Mouse (Mus musculus): ENCODE measurements around the gene Serpina9.

GRCm38 (mm10) chr12:103961716-103962115 lies 51.8 kb downstream of the Serpina9 start:
- no peak for TF ChIP-seq CHD2 (IDR thresholded peaks at IDR 0.05; ENCODE audit: low read depth, low read length)
- no peak for TF ChIP-seq ZNF384 (IDR thresholded peaks at IDR 0.05; ENCODE audit: low read depth, low read length)

Data from ES-E14 (cell line).